10 mouse cellular contexts compared by ENCODE assay signal in genomic region chr4:44701513-44701912, GRCm38 (mm10). TPM values are rescaled to one million over a fixed set of nuclear protein-coding genes. Genes with fewer than 3 reads are reported as not detected.
DNase-seq lines count a peak whose midpoint lies in the region; ATAC-seq and TF ChIP-seq lines count a peak whose summit lies in the region.
"Had no signal": no experiment of that assay in that cellular context is flagged by ENCODE, and none has a peak within 500 bp of the region (broad histone marks: within the 10 kb centered on the region; RNA-seq: fewer than 3 reads in every experiment).

No protein-coding gene starts in this region.

- H3K36me3 ChIP-seq in forebrain, embryonic 11.5 days (ENCODE audit: control insufficient read depth, insufficient read depth, low read length) = no peaks in the 10 kb centered on the region
- no peaks in the 10 kb centered on the region for H3K36me3 ChIP-seq in forebrain, embryonic 16.5 days (ENCODE audit: control insufficient read depth, insufficient read depth)
- H3K36me3 ChIP-seq in hindbrain, embryonic 13.5 days = no peaks in the 10 kb centered on the region
- H3K36me3 ChIP-seq in midbrain, postnatal 0 days (ENCODE audit: insufficient read depth, low read length) = no peaks in the 10 kb centered on the region

- no peak for ATAC-seq in forebrain, embryonic 11.5 days (replicated peaks; ENCODE audit: low FRiP score)
- ATAC-seq in forebrain, embryonic 16.5 days = no peak
- ATAC-seq in hindbrain, embryonic 13.5 days (ENCODE audit: low FRiP score) = no peak
- ATAC-seq in midbrain, postnatal 0 days (ENCODE audit: low FRiP score) = no peak

- no peak overlapping the region for H3K27ac ChIP-seq in forebrain, embryonic 11.5 days (ENCODE audit: low read depth, low read length)
- H3K27ac ChIP-seq in forebrain, embryonic 16.5 days (ENCODE audit: low read length) = no peak overlapping the region
- H3K27ac ChIP-seq in hindbrain, embryonic 13.5 days = 0 out of 2 replicates have a peak overlapping the region, but pooled peaks have one; percentile 15
- peak overlapping the region; percentile 12; the same call in 1 of the 2 replicates for H3K27ac ChIP-seq in midbrain, postnatal 0 days (ENCODE audit: low read depth, low read length)

- no peak overlapping the region for H3K9ac ChIP-seq in forebrain, embryonic 11.5 days (ENCODE audit: low read length)
- no peak overlapping the region for H3K9ac ChIP-seq in forebrain, embryonic 16.5 days (replicated peaks; ENCODE audit: low read depth, low read length)
- H3K9ac ChIP-seq in hindbrain, embryonic 13.5 days = peak overlapping the region; percentile 70
- H3K9ac ChIP-seq in midbrain, postnatal 0 days (replicated peaks; ENCODE audit: low read length, poor library complexity, severe bottlenecking) = no peak overlapping the region

- WGBS in forebrain, embryonic 11.5 days = under 1% methylated on average over 9 of the region's 9 CpGs
- under 1% methylated on average over 9 of the region's 9 CpGs for WGBS in forebrain, embryonic 16.5 days
- under 1% methylated on average over 9 of the region's 9 CpGs for WGBS in hindbrain, embryonic 13.5 days
- 0% methylated on average over 9 of the region's 9 CpGs for WGBS in midbrain, postnatal 0 days

- 0 out of 2 replicates have a peak overlapping the region, but pooled peaks have one; percentile 2 for H3K4me2 ChIP-seq in forebrain, embryonic 11.5 days (ENCODE audit: low read depth, low read length, severe bottlenecking)
- no peak overlapping the region for H3K4me2 ChIP-seq in forebrain, embryonic 16.5 days (ENCODE audit: low read length)
- H3K4me2 ChIP-seq in hindbrain, embryonic 13.5 days = peak overlapping the region; percentile 67
- peak overlapping the region; percentile 51 for H3K4me2 ChIP-seq in midbrain, postnatal 0 days (ENCODE audit: low read depth, low read length, poor library complexity, severe bottlenecking)

- DNase-seq in forebrain, embryonic 11.5 days (ENCODE audit: low spot score) = peak; percentile 64
- peak; percentile 37 for DNase-seq in MN1 (ENCODE audit: low spot score)
- no peak for DNase-seq in midbrain, postnatal 0 days (ENCODE audit: low spot score)
- no peak for DNase-seq in urinary bladder, postnatal 14 days (ENCODE audit: low spot score)
- DNase-seq in gastrocnemius, adult 8-10 months (ENCODE audit: low spot score in 2 of 2) = no peak
- no peak for DNase-seq in thymus, adult 18-20 months
- DNase-seq: adrenal gland, adult 8-10 months; heart, postnatal 36 days had no signal

- H3K4me3 ChIP-seq in forebrain, embryonic 11.5 days (ENCODE audit: low read depth, low read length) = no peak overlapping the region
- H3K4me3 ChIP-seq in forebrain, embryonic 16.5 days (replicated peaks; ENCODE audit: low read length) = no peak overlapping the region
- H3K4me3 ChIP-seq in hindbrain, embryonic 13.5 days = peak overlapping the region; percentile 46
- peak overlapping the region; percentile 38 for H3K4me3 ChIP-seq in midbrain, postnatal 0 days (ENCODE audit: low read depth, low read length)

- no peak for TF ChIP-seq CTCF in midbrain, postnatal 0 days (IDR thresholded peaks at IDR 0.05)

- no peaks in the 10 kb centered on the region for H3K9me3 ChIP-seq in forebrain, embryonic 11.5 days (ENCODE audit: control insufficient read depth, low read length)
- H3K9me3 ChIP-seq in forebrain, embryonic 16.5 days (ENCODE audit: control insufficient read depth, low read length) = no peaks in the 10 kb centered on the region
- no peaks in the 10 kb centered on the region for H3K9me3 ChIP-seq in hindbrain, embryonic 13.5 days
- no peaks in the 10 kb centered on the region for H3K9me3 ChIP-seq in midbrain, postnatal 0 days (ENCODE audit: low read length)

- peaks cover 10% of the 10 kb centered on the region for H3K4me1 ChIP-seq in forebrain, embryonic 11.5 days (replicated peaks; ENCODE audit: control insufficient read depth, insufficient read depth, low read length)
- peaks cover 17% of the 10 kb centered on the region for H3K4me1 ChIP-seq in forebrain, embryonic 16.5 days (replicated peaks; ENCODE audit: control insufficient read depth, insufficient read depth, low read length)
- peaks cover 40% of the 10 kb centered on the region for H3K4me1 ChIP-seq in hindbrain, embryonic 13.5 days (replicated peaks)
- no peaks in the 10 kb centered on the region for H3K4me1 ChIP-seq in midbrain, postnatal 0 days (ENCODE audit: insufficient read depth, low read length)

- peaks cover 76% of the 10 kb centered on the region for H3K27me3 ChIP-seq in forebrain, embryonic 11.5 days (ENCODE audit: control insufficient read depth, insufficient read depth, low read length)
- peaks cover 68% of the 10 kb centered on the region for H3K27me3 ChIP-seq in forebrain, embryonic 16.5 days (replicated peaks; ENCODE audit: control insufficient read depth, insufficient read depth, low read length)
- H3K27me3 ChIP-seq in hindbrain, embryonic 13.5 days = peaks cover 96% of the 10 kb centered on the region
- H3K27me3 ChIP-seq in midbrain, postnatal 0 days (ENCODE audit: insufficient read depth, low read length) = peaks cover 85% of the 10 kb centered on the region

RNA-seq across cellular contexts. Expression of gene Pax5, which starts 8.8 kb away (rescaled TPM):
- 0.11 and 0.43 TPM in 2 replicates for polyA plus RNA-seq in forebrain, embryonic 11.5 days (2014; fragmentation: Nextera tagmentation; extraction: Ambion mirVana)
- 0.34 and 1.2 TPM in 2 replicates for polyA plus RNA-seq in forebrain, embryonic 16.5 days (2015; fragmentation: Nextera tagmentation; extraction: Ambion mirVana)
- polyA plus RNA-seq in hindbrain, embryonic 13.5 days (2015; fragmentation: Nextera tagmentation; extraction: Ambion mirVana) = 2.8 and 6.1 TPM in 2 replicates
- 46.0 and 61.3 TPM in 2 replicates for total RNA-seq in midbrain, postnatal 0 days (2014; rRNA removed)
- polyA plus RNA-seq in midbrain, postnatal 0 days (2015; fragmentation: Nextera tagmentation; extraction: Ambion mirVana) = 3.0 and 3.4 TPM in 2 replicates
- total RNA-seq in gastrocnemius, adult 8-10 months (2022) = not detected

RNA-seq across cellular contexts. Expression of gene Zcchc7, which starts 54.2 kb away (rescaled TPM):
- 20.7 and 24.3 TPM in 2 replicates for polyA plus RNA-seq in forebrain, embryonic 11.5 days (2014; fragmentation: Nextera tagmentation; extraction: Ambion mirVana)
- polyA plus RNA-seq in forebrain, embryonic 16.5 days (2015; fragmentation: Nextera tagmentation; extraction: Ambion mirVana) = 43.7 and 44.4 TPM in 2 replicates
- 40.3 and 43.7 TPM in 2 replicates for polyA plus RNA-seq in hindbrain, embryonic 13.5 days (2015; fragmentation: Nextera tagmentation; extraction: Ambion mirVana)
- total RNA-seq in midbrain, postnatal 0 days (2014; rRNA removed) = 17.3 and 23.5 TPM in 2 replicates
- polyA plus RNA-seq in midbrain, postnatal 0 days (2015; fragmentation: Nextera tagmentation; extraction: Ambion mirVana) = 25.5 and 34.5 TPM in 2 replicates
- total RNA-seq in gastrocnemius, adult 8-10 months (2022) = 10 to 100 TPM; 11.7 to 16.9 (median 14.4) TPM

Comparison
In these comparisons a context has a peak if more than half of its experiments do, and no peak if none do; other contexts are left out.
1. DNase-seq: peak in forebrain, embryonic 11.5 days (single experiment) and MN1 (single experiment); none in midbrain, postnatal 0 days (single experiment), urinary bladder, postnatal 14 days (single experiment), gastrocnemius, adult 8-10 months (0 of 2) and thymus, adult 18-20 months (0 of 2).
2. H3K27ac ChIP-seq: peak in hindbrain, embryonic 13.5 days (single experiment) and midbrain, postnatal 0 days (single experiment); none in forebrain, embryonic 11.5 days (single experiment) and forebrain, embryonic 16.5 days (single experiment).
3. H3K4me3 ChIP-seq: peak in hindbrain, embryonic 13.5 days (single experiment) and midbrain, postnatal 0 days (single experiment); none in forebrain, embryonic 11.5 days (single experiment) and forebrain, embryonic 16.5 days (single experiment).